In the genomic region with DNA sequence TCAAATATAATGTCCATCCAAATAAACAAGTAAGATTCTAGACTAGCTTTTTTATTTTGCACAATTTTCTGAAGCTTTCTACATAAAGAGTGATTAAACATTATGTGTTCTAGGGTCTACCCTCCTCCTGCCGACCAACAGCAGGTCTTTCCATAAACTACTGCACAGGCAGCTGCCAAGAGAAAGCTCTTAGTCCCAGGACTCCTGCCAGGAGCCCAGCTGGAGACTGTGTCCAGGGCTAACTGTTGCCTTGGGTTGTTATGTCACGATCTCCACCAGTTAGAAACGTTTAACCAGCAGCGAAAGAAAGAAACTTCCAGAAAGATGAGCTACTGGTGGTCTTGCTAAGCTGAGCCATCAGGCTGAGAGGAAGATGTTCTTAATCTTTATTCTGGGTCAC, we compare ENCODE assay signal across 14 mouse cellular contexts.
DNase-seq lines count a peak whose midpoint lies in the region; ATAC-seq lines count a peak whose summit lies in the region.
"Had no signal": no experiment of that assay in that cellular context is flagged by ENCODE, and none has a peak within 500 bp of the region (broad histone marks: within the 10 kb centered on the region; RNA-seq: fewer than 3 reads in every experiment).

No protein-coding gene starts in this region.

- no peaks in the 10 kb centered on the region for H3K27me3 ChIP-seq in heart, embryonic 11.5 days (ENCODE audit: control insufficient read depth, insufficient read depth, low read length)
- no peaks in the 10 kb centered on the region for H3K27me3 ChIP-seq in lung, embryonic 16.5 days (ENCODE audit: control insufficient read depth, insufficient read depth, low read depth, low read length)
- H3K27me3 ChIP-seq in hindbrain, embryonic 16.5 days (replicated peaks; ENCODE audit: control insufficient read depth, insufficient read depth, low read length) = no peaks in the 10 kb centered on the region
- no peaks in the 10 kb centered on the region for H3K27me3 ChIP-seq in liver, embryonic 11.5 days (replicated peaks; ENCODE audit: control insufficient read depth, insufficient read depth, low read length)
- H3K27me3 ChIP-seq: forebrain, embryonic 12.5 days; liver, embryonic 13.5 days had no signal

- intact Hi-C loops in heart, postnatal 14 days (cut with DNase I) = no loop called here

- no peak overlapping the region for H3K9ac ChIP-seq in heart, embryonic 11.5 days (ENCODE audit: low read depth, low read length)
- no peak overlapping the region for H3K9ac ChIP-seq in lung, embryonic 16.5 days (ENCODE audit: low read length)
- H3K9ac ChIP-seq in hindbrain, embryonic 16.5 days (ENCODE audit: low read depth, low read length) = no peak overlapping the region
- no peak overlapping the region for H3K9ac ChIP-seq in liver, embryonic 11.5 days (ENCODE audit: low read depth, low read length)
- H3K9ac ChIP-seq: forebrain, embryonic 12.5 days; liver, embryonic 13.5 days had no signal

- no peak overlapping the region for H3K27ac ChIP-seq in heart, embryonic 11.5 days (ENCODE audit: low read depth, low read length)
- 0 out of 2 replicates have a peak overlapping the region, but pooled peaks have one; percentile 39 for H3K27ac ChIP-seq in lung, embryonic 16.5 days (ENCODE audit: low read length)
- H3K27ac ChIP-seq in hindbrain, embryonic 16.5 days (ENCODE audit: low read depth, low read length) = no peak overlapping the region
- no peak overlapping the region for H3K27ac ChIP-seq in liver, embryonic 11.5 days (ENCODE audit: low read depth, low read length)
- H3K27ac ChIP-seq: forebrain, embryonic 12.5 days; liver, embryonic 13.5 days had no signal

- H3K36me3 ChIP-seq in heart, embryonic 11.5 days (ENCODE audit: control insufficient read depth, insufficient read depth, low read length) = no peaks in the 10 kb centered on the region
- H3K36me3 ChIP-seq in lung, embryonic 16.5 days (ENCODE audit: control insufficient read depth, insufficient read depth, low read length) = no peaks in the 10 kb centered on the region
- H3K36me3 ChIP-seq in hindbrain, embryonic 16.5 days (ENCODE audit: control insufficient read depth, insufficient read depth, low read length) = no peaks in the 10 kb centered on the region
- H3K36me3 ChIP-seq in liver, embryonic 11.5 days (ENCODE audit: control insufficient read depth, insufficient read depth, low read length) = no peaks in the 10 kb centered on the region
- H3K36me3 ChIP-seq: forebrain, embryonic 12.5 days; liver, embryonic 13.5 days had no signal

- no peak overlapping the region for H3K4me3 ChIP-seq in heart, embryonic 11.5 days (ENCODE audit: low read depth, low read length)
- no peak overlapping the region for H3K4me3 ChIP-seq in lung, embryonic 16.5 days (ENCODE audit: low read length)
- no peak overlapping the region for H3K4me3 ChIP-seq in hindbrain, embryonic 16.5 days (ENCODE audit: low read length)
- no peak overlapping the region for H3K4me3 ChIP-seq in liver, embryonic 11.5 days (ENCODE audit: low read depth, low read length)
- H3K4me3 ChIP-seq: forebrain, embryonic 12.5 days; liver, embryonic 13.5 days had no signal

- no peaks in the 10 kb centered on the region for H3K4me1 ChIP-seq in heart, embryonic 11.5 days (ENCODE audit: control insufficient read depth, insufficient read depth, low read length)
- peaks cover 13% of the 10 kb centered on the region for H3K4me1 ChIP-seq in lung, embryonic 16.5 days (replicated peaks; ENCODE audit: control insufficient read depth, insufficient read depth, low read length)
- no peaks in the 10 kb centered on the region for H3K4me1 ChIP-seq in hindbrain, embryonic 16.5 days (ENCODE audit: control insufficient read depth, insufficient read depth, low read depth, low read length)
- H3K4me1 ChIP-seq in liver, embryonic 11.5 days (replicated peaks; ENCODE audit: control insufficient read depth, insufficient read depth, low read length) = no peaks in the 10 kb centered on the region
- H3K4me1 ChIP-seq: forebrain, embryonic 12.5 days; liver, embryonic 13.5 days had no signal

- 66% methylated on average over 4 of the region's 4 CpGs for WGBS in heart, embryonic 11.5 days (ENCODE audit: insufficient replicate concordance)
- WGBS in lung, embryonic 16.5 days = 32% methylated on average over 4 of the region's 4 CpGs
- 53% methylated on average over 4 of the region's 4 CpGs for WGBS in hindbrain, embryonic 16.5 days
- WGBS in liver, embryonic 11.5 days = 68% methylated on average over 4 of the region's 4 CpGs

- no peak for ATAC-seq in heart, embryonic 11.5 days (replicated peaks; ENCODE audit: insufficient number of reproducible peaks, low FRiP score, low TSS enrichment)
- ATAC-seq in lung, embryonic 16.5 days (ENCODE audit: low read depth) = peak; percentile 69
- ATAC-seq in hindbrain, embryonic 16.5 days = no peak
- no peak for ATAC-seq in liver, embryonic 11.5 days (replicated peaks; ENCODE audit: low FRiP score)
- ATAC-seq: inflammation-experienced regulatory T-cells, adult 6 months had no signal

- H3K9me3 ChIP-seq in heart, embryonic 11.5 days (replicated peaks; ENCODE audit: control insufficient read depth, low read length) = no peaks in the 10 kb centered on the region
- H3K9me3 ChIP-seq in lung, embryonic 16.5 days (ENCODE audit: control insufficient read depth, low read length) = no peaks in the 10 kb centered on the region
- no peaks in the 10 kb centered on the region for H3K9me3 ChIP-seq in hindbrain, embryonic 16.5 days (ENCODE audit: control insufficient read depth, low read length)
- no peaks in the 10 kb centered on the region for H3K9me3 ChIP-seq in liver, embryonic 11.5 days (ENCODE audit: control insufficient read depth, low read length)
- H3K9me3 ChIP-seq: forebrain, embryonic 12.5 days; liver, embryonic 13.5 days had no signal

- DNase-seq in heart, adult 18-20 months = peak; percentile 81
- DNase-seq in adipocyte (ENCODE audit: low spot score) = peak; percentile 69
- peak; percentile 70 to 79 for DNase-seq in heart, postnatal 14 days
- DNase-seq in layer of hippocampus, adult 8-10 months (ENCODE audit: low spot score in 2 of 2) = no peak
- no peak for DNase-seq in liver, embryonic 11.5 days (ENCODE audit: low spot score)
- DNase-seq: adrenal gland, adult 2 months; layer of hippocampus, postnatal 36 days; liver, embryonic 13.5 days; midbrain, embryonic 14.5 days had no signal

- no peak overlapping the region for H3K4me2 ChIP-seq in heart, embryonic 11.5 days
- no peak overlapping the region for H3K4me2 ChIP-seq in lung, embryonic 16.5 days (ENCODE audit: low read depth, low read length)
- H3K4me2 ChIP-seq in hindbrain, embryonic 16.5 days (ENCODE audit: low read length) = no peak overlapping the region
- H3K4me2 ChIP-seq in liver, embryonic 11.5 days = no peak overlapping the region
- H3K4me2 ChIP-seq: forebrain, embryonic 12.5 days; liver, embryonic 13.5 days had no signal

Comparison
In these comparisons a context has a peak if more than half of its experiments do, and no peak if none do; other contexts are left out.
1. DNase-seq: peak in heart, adult 18-20 months (2 of 2), adipocyte (single experiment) and heart, postnatal 14 days (2 of 2); none in layer of hippocampus, adult 8-10 months (0 of 2) and liver, embryonic 11.5 days (single experiment).